Mouse (Mus musculus): Measurements from ENCODE around the gene Pdcd5.

The Pdcd5 gene

GRCm38 (mm10) chr7:35646317-35647081, 822 bp downstream of the Pdcd5 start:
- in situ Hi-C loops (cut with MboI, MseI): no loop called here

- in situ Hi-C loops (cut with MboI, MseI): no loop called here
These were observed 7.2 kb downstream of the Pdcd5 start for GRCm38 (mm10) chr7:35640072-35640471.

GRCm38 (mm10) chr7:35636874-35637273, 10.4 kb downstream of the Pdcd5 start:
- in situ Hi-C loops (cut with MboI, MseI): no loop called here

- in situ Hi-C loops (cut with MboI, MseI): no loop called here
These were observed 11.1 kb downstream of the Pdcd5 start for GRCm38 (mm10) chr7:35636229-35636628.

GRCm38 (mm10) chr7:35628496-35628895, 18.8 kb downstream of the Pdcd5 start:
- in situ Hi-C loops (cut with MboI, MseI): no loop called here

- in situ Hi-C loops (cut with MboI, MseI): no loop called here
These were observed 19.9 kb downstream of the Pdcd5 start for GRCm38 (mm10) chr7:35627371-35627770.

- in situ Hi-C loops (cut with MboI, MseI): no loop called here
These were observed 21.3 kb downstream of the Pdcd5 start for GRCm38 (mm10) chr7:35626038-35626437.

GRCm38 (mm10) chr7:35622626-35623025, 24.7 kb downstream of the Pdcd5 start:
- in situ Hi-C loops (cut with MboI, MseI): no loop called here

GRCm38 (mm10) chr7:35617513-35617912, 29.8 kb downstream of the Pdcd5 start:
- in situ Hi-C loops (cut with MboI, MseI): no loop called here

GRCm38 (mm10) chr7:35609245-35609644, 38.1 kb downstream of the Pdcd5 start:
- in situ Hi-C loops (cut with MboI, MseI): loop anchor here (10.0 kb wide), 1 partner anchor 1096 kb away; no protein-coding TSS in a partner anchor

- in situ Hi-C loops (cut with MboI, MseI): loop anchor here (10.0 kb wide), 1 partner anchor 1098 kb away; no protein-coding TSS in a partner anchor
These were observed 40.5 kb downstream of the Pdcd5 start for GRCm38 (mm10) chr7:35606816-35607215.

GRCm38 (mm10) chr7:35602766-35603165, 44.6 kb downstream of the Pdcd5 start:
- in situ Hi-C loops (cut with MboI, MseI): loop anchor here (10.0 kb wide), 1 partner anchor 1102 kb away; no protein-coding TSS in a partner anchor

GRCm38 (mm10) chr7:35601106-35601505, 46.2 kb downstream of the Pdcd5 start:
- in situ Hi-C loops (cut with MboI, MseI): loop anchor here (10.0 kb wide), 1 partner anchor 1104 kb away; no protein-coding TSS in a partner anchor

- in situ Hi-C loops (cut with MboI, MseI): loop anchor here (10.0 kb wide), 1 partner anchor 1105 kb away; no protein-coding TSS in a partner anchor
These were observed 47.3 kb downstream of the Pdcd5 start for GRCm38 (mm10) chr7:35600031-35600430.

- in situ Hi-C loops (cut with MboI, MseI): no loop called here
These were observed 47.8 kb downstream of the Pdcd5 start for GRCm38 (mm10) chr7:35599492-35599891.

- in situ Hi-C loops (cut with MboI, MseI): no loop called here
These were observed 53.0 kb downstream of the Pdcd5 start for GRCm38 (mm10) chr7:35594311-35594710.

All from T-helper 1 cell (primary cell).